Mouse (Mus musculus) kidney, postnatal 0 days (tissue): ENCODE measurements around the gene B3gat3. TPM values are rescaled to one million over a fixed set of nuclear protein-coding genes. Genes with fewer than 3 reads are reported as not detected.

Experiments used
- ATAC-seq: fragments of 200-750 bp; cut with Nextera tagmentation; replicated peaks from 2 replicates; pipeline ENCODE4 v1.8.0; 2017; ENCODE audit warnings: low read depth, moderate number of reproducible peaks, moderate TSS enrichment, moderate library complexity; ENCODE audit not compliant: low FRiP score
- DNase-seq: peaks from one replicate; pipeline ENCODE4 v3.0.0-alpha.2; 2016; ENCODE audit warnings: low spot score
- H3K27ac ChIP-seq: fragments of 300-500 bp; sonication (generic); 2 replicates; pipeline ENCODE4 v1.5.1; 2014; ENCODE audit warnings: mild to moderate bottlenecking
- H3K27me3 ChIP-seq: fragments of 300-500 bp; sonication (generic); 2 replicates; pipeline ENCODE4 v1.6.1; 2014; ENCODE audit warnings: low read length, mixed read lengths; ENCODE audit not compliant: insufficient read depth
- H3K36me3 ChIP-seq: fragments of 300-500 bp; sonication (generic); 2 replicates; pipeline ENCODE4 v1.6.1; 2014; ENCODE audit warnings: low read length, mixed read lengths; ENCODE audit not compliant: insufficient read depth
- H3K4me1 ChIP-seq: fragments of 300-500 bp; sonication (generic); replicated peaks from 2 replicates; pipeline ENCODE4 v1.6.1; 2014; ENCODE audit warnings: antibody characterized with exemption, low read length, mixed read lengths; ENCODE audit not compliant: insufficient read depth
- H3K4me2 ChIP-seq: fragments of 300-500 bp; sonication (generic); 2 replicates; pipeline ENCODE4 v1.6.1; 2014; ENCODE audit warnings: mild to moderate bottlenecking, low read length, moderate library complexity, mixed read lengths
- H3K4me3 ChIP-seq: fragments of 300-500 bp; sonication (generic); replicated peaks from 2 replicates; pipeline ENCODE4 v1.5.1; 2014; ENCODE audit warnings: low read depth, low read length
- H3K9ac ChIP-seq: fragments of 300-500 bp; sonication (generic); 2 replicates; pipeline ENCODE4 v1.6.1; 2014; ENCODE audit warnings: low read depth, low read length
- H3K9me3 ChIP-seq: fragments of 300-500 bp; sonication (generic); replicated peaks from 2 replicates; pipeline ENCODE4 v1.6.1; 2016; ENCODE audit warnings: low read length, inconsistent platforms, mixed read lengths
- CTCF ChIP-seq: IDR thresholded peaks from 2 replicates; pipeline ENCODE4 v1.5.1; 2016; ENCODE audit warnings: antibody characterized with exemption, low read depth, mild to moderate bottlenecking, moderate library complexity
- WGBS: fragments of 180-500 bp; shearing (Covaris S2); extraction: QIAGEN DNeasy Blood & Tissue Kit; methylation state at CpG from one replicate; pipeline ENCODE4 v1.1.7; 2014; 5-methylcytosine and 5-hydroxymethylcytosine counted together
- polyA plus RNA-seq: library from polyadenylated mRNA; unstranded; fragments of >200 nt; fragmentation: Nextera tagmentation; extraction: Ambion mirVana; gene quantifications from 2 replicates; pipeline ENCODE4 v1.2.1, GENCODE M21; 2015

Gene B3gat3
- polyA plus RNA-seq, 1 experiment from 2014 or later: 44.0 TPM

DNA sequence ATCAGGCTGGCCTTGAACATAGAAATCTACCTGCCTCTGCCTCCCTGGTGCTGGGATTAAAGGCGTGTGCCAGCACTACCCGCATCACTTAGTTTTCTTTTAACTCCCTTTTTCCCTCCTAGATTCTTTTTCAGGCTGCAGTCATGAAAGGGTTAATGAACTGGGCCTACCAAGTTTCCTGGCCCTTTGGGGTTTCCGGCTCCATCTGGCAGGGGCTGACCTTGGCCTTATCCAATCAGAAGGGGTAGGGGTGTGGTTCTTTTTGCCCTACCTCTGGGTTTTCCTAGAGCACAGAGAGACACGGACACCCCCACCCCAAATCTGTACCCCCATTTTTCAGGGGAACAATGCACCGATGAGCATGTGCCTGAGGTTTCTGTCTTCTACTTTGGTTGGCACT lies 24.6 kb downstream of the B3gat3 start:
- H3K9me3 ChIP-seq: no peaks in the 10 kb centered on the region
- peaks cover 50% of the 10 kb centered on the region for H3K36me3 ChIP-seq
- ATAC-seq (no peak), DNase-seq (peak; percentile 91)
- H3K4me3 ChIP-seq: peak overlapping the region; percentile 18
- H3K9ac ChIP-seq: peak overlapping the region; percentile 40; the same call in 1 of the 2 replicates
- WGBS: 11% methylated on average over 5 of the region's 5 CpGs
- no peaks in the 10 kb centered on the region for H3K27me3 ChIP-seq
- H3K4me1 ChIP-seq: peaks cover 9% of the 10 kb centered on the region; the same call in 1 of the 2 replicates
- no peak for TF ChIP-seq CTCF
- 0 out of 2 replicates have a peak overlapping the region, but pooled peaks have one; percentile 44 for H3K27ac ChIP-seq
- peak overlapping the region; percentile 80 for H3K4me2 ChIP-seq

DNA sequence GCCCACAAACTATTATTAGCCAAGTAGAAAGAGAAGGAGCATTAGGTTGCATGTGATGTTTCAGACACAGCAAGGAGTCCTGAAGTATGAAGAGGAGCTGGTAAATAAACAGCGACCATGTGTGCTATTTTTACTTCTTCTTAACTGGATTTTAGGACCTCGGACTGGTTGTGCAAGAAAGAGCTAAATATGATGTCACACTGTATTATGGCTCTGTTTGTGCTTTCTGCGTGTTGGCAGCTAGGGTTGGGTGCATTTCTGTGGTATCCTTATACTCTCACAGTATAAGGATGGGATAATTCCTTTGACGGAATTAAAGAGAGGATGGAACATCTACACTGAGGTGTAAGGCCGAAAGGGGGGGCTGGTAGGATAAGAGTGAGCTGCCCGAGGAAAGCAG lies 25.1 kb downstream of the B3gat3 start:
- Histone ChIP-seq H3K4me2 (peak overlapping the region; percentile 80), H3K27me3 (no peaks in the 10 kb centered on the region), H3K27ac (0 out of 2 replicates have a peak overlapping the region, but pooled peaks have one; percentile 44), H3K4me1 (peaks cover 9% of the 10 kb centered on the region; the same call in 1 of the 2 replicates), H3K36me3 (peaks cover 52% of the 10 kb centered on the region), H3K9ac (peak overlapping the region; percentile 40; the same call in 1 of the 2 replicates), H3K9me3 (no peaks in the 10 kb centered on the region), H3K4me3 (peak overlapping the region; percentile 18; the same call in 1 of the 2 replicates)
- DNase-seq (no peak), ATAC-seq (no peak)
- WGBS: 74% methylated on average over 6 of the region's 6 CpGs
- no peak for TF ChIP-seq CTCF

DNA sequence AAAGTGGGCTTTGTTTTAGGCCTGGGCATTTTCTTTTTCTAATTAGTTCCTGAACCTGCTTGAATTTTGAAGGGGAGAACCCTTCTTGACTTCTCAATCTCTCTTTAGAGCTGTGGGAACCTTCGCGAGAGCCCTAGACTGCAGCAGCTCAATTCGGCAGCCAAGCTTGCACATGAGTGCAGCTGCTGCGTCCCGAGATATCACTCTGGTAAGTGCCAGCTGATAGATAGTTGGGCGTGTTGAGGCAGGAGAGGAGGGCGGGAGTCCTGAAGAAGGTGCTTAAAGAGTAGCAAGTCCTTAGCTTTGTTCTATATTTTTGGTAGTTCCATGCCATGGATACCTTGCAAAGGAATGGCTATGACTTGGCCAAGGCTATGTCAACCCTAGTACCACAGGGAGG lies 26.8 kb downstream of the B3gat3 start:
- no peak for DNase-seq
- Histone ChIP-seq H3K27me3 (no peaks in the 10 kb centered on the region), H3K9ac (no peak overlapping the region), H3K4me2 (no peak overlapping the region), H3K27ac (no peak overlapping the region), H3K4me3 (no peak overlapping the region), H3K4me1 (peaks cover 9% of the 10 kb centered on the region; the same call in 1 of the 2 replicates), H3K9me3 (no peaks in the 10 kb centered on the region), H3K36me3 (peaks cover 67% of the 10 kb centered on the region)
- 91% methylated on average over 7 of the region's 7 CpGs for WGBS
- no peak for ATAC-seq
- TF ChIP-seq CTCF: no peak

DNA sequence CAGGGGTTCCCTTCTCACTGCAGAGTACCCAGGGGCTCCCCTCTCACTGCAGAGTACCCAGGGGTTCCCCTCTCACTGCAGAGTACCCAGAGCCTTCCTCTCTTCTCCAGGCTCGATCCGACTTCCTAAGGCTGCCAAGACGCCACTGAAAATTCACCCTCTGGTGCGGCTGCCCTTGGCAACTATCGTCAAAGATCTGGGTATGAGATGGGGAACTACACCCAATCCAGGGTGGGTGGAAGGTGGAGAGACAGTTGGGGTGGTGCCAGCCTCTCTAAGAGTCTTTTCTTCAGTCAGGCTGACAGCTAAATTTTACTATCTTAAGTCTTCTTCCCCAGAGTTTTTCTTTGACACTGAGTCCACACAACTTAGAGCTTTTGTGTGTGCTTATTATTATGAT lies 30.0 kb downstream of the B3gat3 start:
- 89% methylated on average over 5 of the region's 5 CpGs for WGBS
- no peak for DNase-seq
- Histone ChIP-seq H3K27ac (no peak overlapping the region), H3K9me3 (no peaks in the 10 kb centered on the region), H3K27me3 (no peaks in the 10 kb centered on the region), H3K36me3 (peaks cover 65% of the 10 kb centered on the region), H3K4me3 (no peak overlapping the region), H3K9ac (no peak overlapping the region), H3K4me2 (no peak overlapping the region), H3K4me1 (no peaks in the 10 kb centered on the region)
- ATAC-seq: no peak
- TF ChIP-seq CTCF: no peak

DNA sequence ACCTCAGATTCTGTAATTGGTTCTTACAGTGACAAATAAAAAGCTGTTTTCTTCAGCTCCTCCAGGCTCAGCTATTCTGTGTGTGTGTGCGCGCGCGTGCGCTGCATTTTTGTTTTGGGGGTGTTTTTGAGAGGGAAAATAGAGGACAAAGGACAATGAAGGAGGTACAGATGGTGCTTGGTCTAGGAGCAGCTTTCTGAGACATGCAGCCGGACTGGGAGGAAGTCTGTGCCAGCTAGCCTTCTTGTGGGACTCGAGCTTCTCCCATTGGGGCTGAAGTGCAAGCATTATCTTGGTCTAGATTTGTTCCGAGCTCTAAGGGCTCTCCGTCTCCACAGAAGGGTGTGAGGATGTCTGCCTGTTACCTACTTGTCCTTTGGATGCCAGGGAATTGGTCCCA lies 32.1 kb downstream of the B3gat3 start:
- H3K27me3 ChIP-seq: no peaks in the 10 kb centered on the region
- no peak overlapping the region; the same call in 1 of the 2 replicates for H3K27ac ChIP-seq
- no peak overlapping the region for H3K4me2 ChIP-seq
- H3K9ac ChIP-seq: no peak overlapping the region
- no peak overlapping the region for H3K4me3 ChIP-seq
- no peak for TF ChIP-seq CTCF
- H3K36me3 ChIP-seq: peaks cover 50% of the 10 kb centered on the region
- DNase-seq (no peak), ATAC-seq (no peak)
- H3K9me3 ChIP-seq: no peaks in the 10 kb centered on the region
- WGBS: 90% methylated on average over 9 of the region's 9 CpGs
- H3K4me1 ChIP-seq: no peaks in the 10 kb centered on the region

DNA sequence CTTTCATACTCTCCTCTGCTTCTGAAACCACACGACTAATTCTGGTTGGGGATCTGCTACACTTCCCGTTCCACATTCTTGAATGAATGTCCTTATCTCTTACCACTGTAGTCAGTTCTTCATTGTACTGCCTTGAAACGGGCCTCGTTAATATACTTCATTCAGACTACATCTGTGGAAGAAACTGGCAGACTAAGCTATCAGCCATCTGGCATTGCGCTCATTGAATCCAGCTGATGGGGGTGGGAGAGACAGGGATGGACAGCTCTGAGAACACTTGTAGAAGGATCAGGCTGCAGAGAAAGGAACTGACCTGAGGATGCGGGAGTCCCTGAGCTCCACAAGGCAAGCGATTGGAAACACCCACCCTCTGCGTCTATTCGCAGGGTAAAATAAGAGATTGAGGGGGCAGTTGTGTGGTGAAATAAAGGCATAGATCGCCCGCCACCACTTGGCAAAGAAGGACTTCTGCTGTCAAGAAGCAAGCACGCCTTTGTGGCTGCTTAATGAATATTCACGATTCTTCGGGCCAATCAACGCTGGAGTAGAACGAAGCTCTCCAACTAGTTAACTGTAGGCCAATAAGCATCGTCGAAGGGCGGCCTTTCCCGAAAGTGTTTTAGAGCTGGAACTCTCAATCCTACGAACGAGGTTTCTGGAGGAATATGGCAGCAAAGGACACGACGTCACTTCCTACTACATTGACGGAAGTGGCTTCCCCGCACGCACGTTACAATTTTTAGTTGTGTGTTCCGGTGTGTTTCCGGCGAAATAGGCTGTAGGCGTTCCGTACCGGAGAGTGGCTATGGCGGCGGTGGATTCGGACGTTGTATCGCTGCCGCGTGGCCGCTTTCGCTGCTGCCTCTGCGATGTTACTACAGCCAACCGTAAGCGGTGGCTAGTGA lies 33.2 kb downstream of the B3gat3 start, which contains the start of gene Tut1:
TSS of gene Tut1 (plus strand) at position 713 of the 905 bp plus-strand sequence.
- Histone ChIP-seq H3K4me2 (peak within 1 kb of the TSS; percentile 80), H3K9ac (peak within 1 kb of the TSS; percentile 70), H3K27ac (peak within 1 kb of the TSS; percentile 51), H3K27me3 (no peaks in the 10 kb centered on the region), H3K36me3 (peaks cover 43% of the 10 kb centered on the region), H3K9me3 (no peaks in the 10 kb centered on the region), H3K4me3 (peak within 1 kb of the TSS; percentile 77), H3K4me1 (no peaks in the 10 kb centered on the region)
- ATAC-seq (peak; percentile 92), DNase-seq (peak; percentile 99)
- 4% methylated on average over 46 of the region's 46 CpGs for WGBS
- TF ChIP-seq CTCF: no peak
